ENCODE assay signal across 17 mouse cellular contexts in genomic region chr4:148933109-148933508, GRCm38 (mm10).
"Had no signal": no experiment of that assay in that cellular context is flagged by ENCODE, and none has a peak within 500 bp of the region (broad histone marks: within the 10 kb centered on the region; RNA-seq: fewer than 3 reads in every experiment).

No protein-coding gene starts in this region.

- ATAC-seq: liver, postnatal 0 days; lung, postnatal 0 days; midbrain, embryonic 13.5 days; midbrain, embryonic 15.5 days had no signal

- DNase-seq: liver, postnatal 0 days; lung, adult 2 months; lung, postnatal 14 days; right cerebral cortex, postnatal 14 days; thymus, adult 2 months; thymus, postnatal 25 days; thymus, postnatal 4 days had no signal

- H3K4me2 ChIP-seq: lung, embryonic 15.5 days; midbrain, embryonic 11.5 days; midbrain, embryonic 13.5 days; midbrain, embryonic 15.5 days; neural tube, embryonic 12.5 days; stomach, embryonic 15.5 days had no signal

- H3K9me3 ChIP-seq: lung, embryonic 15.5 days; megakaryocyte, embryonic 14.5 days; midbrain, embryonic 13.5 days; midbrain, embryonic 15.5 days; neural tube, embryonic 12.5 days; stomach, embryonic 15.5 days had no signal

- H3K27me3 ChIP-seq: stomach, embryonic 15.5 days had no signal

- H3K9ac ChIP-seq: liver, postnatal 0 days; lung, embryonic 15.5 days; midbrain, embryonic 13.5 days; midbrain, embryonic 15.5 days; neural tube, embryonic 12.5 days; stomach, embryonic 15.5 days had no signal

- H3K4me3 ChIP-seq: lung, embryonic 15.5 days; megakaryocyte, embryonic 14.5 days; midbrain, embryonic 13.5 days; midbrain, embryonic 15.5 days; neural tube, embryonic 12.5 days; stomach, embryonic 15.5 days had no signal

- H3K36me3 ChIP-seq: lung, embryonic 15.5 days; midbrain, embryonic 13.5 days; midbrain, embryonic 15.5 days; stomach, embryonic 15.5 days had no signal

- H3K27ac ChIP-seq: lung, embryonic 15.5 days; macrophage; midbrain, embryonic 13.5 days; midbrain, embryonic 15.5 days; neural tube, embryonic 12.5 days; stomach, embryonic 15.5 days; stomach, postnatal 0 days had no signal
